Mouse (Mus musculus) megakaryocyte, embryonic 14.5 days (primary cell): ENCODE measurements around the gene Olfr1335.

Experiments
- FLI1 ChIP-seq: IDR thresholded peaks from 2 replicates; pipeline ENCODE4 v1.6.1; 2012; ENCODE audit warnings: low read length, inconsistent platforms, mixed read lengths
- GATA1 ChIP-seq: IDR thresholded peaks from 3 replicates; pipeline ENCODE4 v1.6.1; 2012; ENCODE audit warnings: mixed read lengths, low read length, inconsistent platforms, borderline replicate concordance

GRCm38 (mm10) chr4:118809844-118810243 is at the start of gene Olfr1335:
- no peak for TF ChIP-seq GATA1
- TF ChIP-seq FLI1 = no peak
